Mouse (Mus musculus): ENCODE measurements around the gene Nadk. TPM values are rescaled to one million over a fixed set of nuclear protein-coding genes. Genes with fewer than 3 reads are reported as not detected.

Gene Nadk
- polyA plus RNA-seq, 1 experiment from 2014 or later: 52.5 TPM

GRCm38 (mm10) chr4:155589356-155589755, 27.2 kb downstream of the Nadk start:
- H3K9ac ChIP-seq: no peak overlapping the region
- WGBS: 88% methylated on average over 5 of the region's 5 CpGs
- H3K27ac ChIP-seq (ENCODE audit: poor library complexity, severe bottlenecking): no peak overlapping the region
- H3K36me3 ChIP-seq: peaks cover 67% of the 10 kb centered on the region
- no peak for ATAC-seq (ENCODE audit: insufficient number of reproducible peaks, low FRiP score)
- no peaks in the 10 kb centered on the region for H3K27me3 ChIP-seq (replicated peaks)
- no peak overlapping the region for H3K4me2 ChIP-seq
- H3K9me3 ChIP-seq (replicated peaks): no peaks in the 10 kb centered on the region
- no peaks in the 10 kb centered on the region for H3K4me1 ChIP-seq (replicated peaks)
- no peak overlapping the region for H3K4me3 ChIP-seq

- ATAC-seq (ENCODE audit: insufficient number of reproducible peaks, low FRiP score): no peak
- Histone ChIP-seq H3K27me3 (replicated peaks) (no peaks in the 10 kb centered on the region), H3K27ac (ENCODE audit: poor library complexity, severe bottlenecking) (no peak overlapping the region), H3K4me1 (replicated peaks) (no peaks in the 10 kb centered on the region), H3K9me3 (replicated peaks) (no peaks in the 10 kb centered on the region), H3K9ac (0 out of 2 replicates have a peak overlapping the region, but pooled peaks have one; percentile 7), H3K4me2 (no peak overlapping the region), H3K4me3 (no peak overlapping the region), H3K36me3 (peaks cover 51% of the 10 kb centered on the region)
- 69% methylated on average over 7 of the region's 7 CpGs for WGBS
These were observed 29.0 kb downstream of the Nadk start for GRCm38 (mm10) chr4:155591012-155591719.

GRCm38 (mm10) chr4:155593780-155594179, 31.6 kb downstream of the Nadk start:
- 69% methylated on average over 1 of the region's 1 CpGs for WGBS
- no peak overlapping the region for H3K4me2 ChIP-seq
- H3K9me3 ChIP-seq (replicated peaks): no peaks in the 10 kb centered on the region
- H3K27ac ChIP-seq (ENCODE audit: poor library complexity, severe bottlenecking): no peak overlapping the region
- no peak overlapping the region for H3K4me3 ChIP-seq
- no peak for ATAC-seq (ENCODE audit: insufficient number of reproducible peaks, low FRiP score)
- no peaks in the 10 kb centered on the region for H3K27me3 ChIP-seq (replicated peaks)
- no peak overlapping the region for H3K9ac ChIP-seq
- H3K36me3 ChIP-seq: peaks cover 25% of the 10 kb centered on the region
- no peaks in the 10 kb centered on the region; the same call in 1 of the 2 replicates for H3K4me1 ChIP-seq (replicated peaks)

- H3K9ac ChIP-seq: no peak overlapping the region
- H3K36me3 ChIP-seq: peaks cover 6% of the 10 kb centered on the region; the same call in 1 of the 2 replicates
- ATAC-seq (ENCODE audit: insufficient number of reproducible peaks, low FRiP score): no peak
- H3K27me3 ChIP-seq (replicated peaks): no peaks in the 10 kb centered on the region
- no peak overlapping the region for H3K27ac ChIP-seq (ENCODE audit: poor library complexity, severe bottlenecking)
- no peaks in the 10 kb centered on the region for H3K9me3 ChIP-seq (replicated peaks)
- WGBS: 72% methylated on average over 3 of the region's 3 CpGs
- H3K4me2 ChIP-seq: no peak overlapping the region
- no peaks in the 10 kb centered on the region; the same call in none of the 2 replicates for H3K4me1 ChIP-seq (replicated peaks)
- no peak overlapping the region for H3K4me3 ChIP-seq
These were observed 33.6 kb downstream of the Nadk start for GRCm38 (mm10) chr4:155595777-155596176.

GRCm38 (mm10) chr4:155596606-155597005, 34.4 kb downstream of the Nadk start:
- WGBS: 73% methylated on average over 5 of the region's 5 CpGs
- ATAC-seq (ENCODE audit: insufficient number of reproducible peaks, low FRiP score): no peak
- Histone ChIP-seq H3K9me3 (replicated peaks) (no peaks in the 10 kb centered on the region), H3K9ac (no peak overlapping the region), H3K4me3 (no peak overlapping the region), H3K4me2 (no peak overlapping the region), H3K27me3 (replicated peaks) (no peaks in the 10 kb centered on the region), H3K4me1 (replicated peaks) (no peaks in the 10 kb centered on the region; the same call in none of the 2 replicates), H3K27ac (ENCODE audit: poor library complexity, severe bottlenecking) (no peak overlapping the region), H3K36me3 (no peaks in the 10 kb centered on the region)

GRCm38 (mm10) chr4:155598536-155598935, 36.4 kb downstream of the Nadk start:
- 16% methylated on average over 20 of the region's 20 CpGs for WGBS
- H3K4me3 ChIP-seq: no peak overlapping the region
- H3K4me1 ChIP-seq (replicated peaks): peaks cover 10% of the 10 kb centered on the region
- no peak overlapping the region for H3K4me2 ChIP-seq
- no peaks in the 10 kb centered on the region for H3K27me3 ChIP-seq (replicated peaks)
- H3K36me3 ChIP-seq: peaks cover 9% of the 10 kb centered on the region; the same call in 1 of the 2 replicates
- no peak overlapping the region for H3K9ac ChIP-seq
- no peaks in the 10 kb centered on the region for H3K9me3 ChIP-seq (replicated peaks)
- no peak overlapping the region for H3K27ac ChIP-seq (ENCODE audit: poor library complexity, severe bottlenecking)
- no peak for ATAC-seq (ENCODE audit: insufficient number of reproducible peaks, low FRiP score)

- Histone ChIP-seq H3K9ac (peak overlapping the region; percentile 95; the same call in 1 of the 2 replicates), H3K4me3 (peak overlapping the region; percentile 83), H3K4me1 (replicated peaks) (peaks cover 10% of the 10 kb centered on the region), H3K36me3 (peaks cover 20% of the 10 kb centered on the region), H3K4me2 (peak overlapping the region; percentile 93), H3K27me3 (replicated peaks) (no peaks in the 10 kb centered on the region), H3K9me3 (replicated peaks) (no peaks in the 10 kb centered on the region), H3K27ac (ENCODE audit: poor library complexity, severe bottlenecking) (peak overlapping the region; percentile 99)
- 87% methylated on average over 10 of the region's 11 CpGs for WGBS
- no peak for ATAC-seq (ENCODE audit: insufficient number of reproducible peaks, low FRiP score)
These were observed 38.0 kb downstream of the Nadk start for GRCm38 (mm10) chr4:155599901-155600825.

GRCm38 (mm10) chr4:155601091-155601996, 39.2 kb downstream of the Nadk start, which contains the start of gene Slc35e2:
Gene Slc35e2, plus strand, starts transcription at chr4:155601416.
- peaks cover 25% of the 10 kb centered on the region for H3K36me3 ChIP-seq
- under 1% methylated on average over 65 of the region's 65 CpGs for WGBS

GRCm38 (mm10) chr4:155601997-155602456, 39.8 kb downstream of the Nadk start:
- peak overlapping the region; percentile 95 for H3K9ac ChIP-seq
- peaks cover 10% of the 10 kb centered on the region for H3K4me1 ChIP-seq (replicated peaks)
- H3K9me3 ChIP-seq (replicated peaks): no peaks in the 10 kb centered on the region
- WGBS: 2% methylated on average over 31 of the region's 31 CpGs
- peak overlapping the region; percentile 99 for H3K27ac ChIP-seq (ENCODE audit: poor library complexity, severe bottlenecking)
- H3K27me3 ChIP-seq (replicated peaks): no peaks in the 10 kb centered on the region
- H3K36me3 ChIP-seq: peaks cover 28% of the 10 kb centered on the region
- peak overlapping the region; percentile 83 for H3K4me3 ChIP-seq
- ATAC-seq (ENCODE audit: insufficient number of reproducible peaks, low FRiP score): peak; percentile 19
- peak overlapping the region; percentile 93 for H3K4me2 ChIP-seq

More at GRCm38 (mm10) chr4:155601091-155601996, 39.2 kb downstream of the Nadk start, which contains the start of gene Slc35e2:
- peak within 1 kb of the TSS; percentile 83 for H3K4me3 ChIP-seq
- H3K9ac ChIP-seq: peak within 1 kb of the TSS; percentile 95
- peaks cover 10% of the 10 kb centered on the region for H3K4me1 ChIP-seq (replicated peaks)
- ATAC-seq (ENCODE audit: insufficient number of reproducible peaks, low FRiP score): peak; percentile 97
- peak within 1 kb of the TSS; percentile 93 for H3K4me2 ChIP-seq
- no peaks in the 10 kb centered on the region for H3K9me3 ChIP-seq (replicated peaks)
- no peaks in the 10 kb centered on the region for H3K27me3 ChIP-seq (replicated peaks)
- peak within 1 kb of the TSS; percentile 99 for H3K27ac ChIP-seq (ENCODE audit: poor library complexity, severe bottlenecking)

GRCm38 (mm10) chr4:155602753-155603152, 40.6 kb downstream of the Nadk start:
- WGBS: 75% methylated on average over 1 of the region's 1 CpGs
- H3K27ac ChIP-seq (ENCODE audit: poor library complexity, severe bottlenecking): no peak overlapping the region
- H3K9ac ChIP-seq: peak overlapping the region; percentile 95; the same call in 1 of the 2 replicates
- peaks cover 28% of the 10 kb centered on the region for H3K36me3 ChIP-seq
- no peaks in the 10 kb centered on the region for H3K9me3 ChIP-seq (replicated peaks)
- H3K4me1 ChIP-seq (replicated peaks): peaks cover 10% of the 10 kb centered on the region
- H3K4me3 ChIP-seq: peak overlapping the region; percentile 83
- H3K4me2 ChIP-seq: peak overlapping the region; percentile 93
- no peaks in the 10 kb centered on the region for H3K27me3 ChIP-seq (replicated peaks)
- ATAC-seq (ENCODE audit: insufficient number of reproducible peaks, low FRiP score): no peak

Data from heart, embryonic 12.5 days (tissue).